21 mouse cellular contexts compared by ENCODE assay signal in genomic region chr14:84671678-84672472, GRCm38 (mm10).
A peak's percentile ranks its signal among the peaks of the same experiment; 100 is the strongest.
DNase-seq lines count a peak whose midpoint lies in the region; ATAC-seq and TF ChIP-seq lines count a peak whose summit lies in the region.
"Had no signal": no experiment of that assay in that cellular context is flagged by ENCODE, and none has a peak within 500 bp of the region (broad histone marks: within the 10 kb centered on the region; RNA-seq: fewer than 3 reads in every experiment).

No protein-coding gene starts in this region.

- no peak overlapping the region for H3K9ac ChIP-seq in heart, embryonic 12.5 days
- H3K9ac ChIP-seq: heart, embryonic 13.5 days; hindbrain, embryonic 15.5 days; stomach, embryonic 15.5 days had no signal

- ATAC-seq in heart, embryonic 12.5 days (ENCODE audit: insufficient number of reproducible peaks, low FRiP score): no peak
- ATAC-seq: intestine, postnatal 0 days had no signal

- H3K4me1 ChIP-seq in kidney, adult 2 months (ENCODE audit: control insufficient read depth, insufficient read depth, low read length): no peaks in the 10 kb centered on the region
- no peaks in the 10 kb centered on the region for H3K4me1 ChIP-seq in heart, embryonic 12.5 days (replicated peaks)
- H3K4me1 ChIP-seq: forebrain, embryonic 10.5 days; heart, embryonic 13.5 days; hindbrain, embryonic 15.5 days; limb, embryonic 10.5 days; stomach, embryonic 15.5 days had no signal

- no peaks in the 10 kb centered on the region for H3K9me3 ChIP-seq in heart, embryonic 12.5 days (replicated peaks)
- H3K9me3 ChIP-seq: forebrain, embryonic 10.5 days; heart, embryonic 13.5 days; hindbrain, embryonic 15.5 days; limb, embryonic 10.5 days; stomach, embryonic 15.5 days had no signal

- no peak overlapping the region for H3K4me3 ChIP-seq in kidney, adult 2 months (ENCODE audit: insufficient read depth, low read depth, low read length)
- no peak overlapping the region for H3K4me3 ChIP-seq in heart, embryonic 12.5 days
- H3K4me3 ChIP-seq: forebrain, embryonic 10.5 days; heart, embryonic 13.5 days; hindbrain, embryonic 15.5 days; layer of hippocampus, adult 2 months; limb, embryonic 10.5 days; stomach, embryonic 15.5 days had no signal

- no peak overlapping the region for H3K27ac ChIP-seq in kidney, adult 2 months (ENCODE audit: insufficient read depth, low read depth, low read length)
- H3K27ac ChIP-seq in heart, embryonic 12.5 days (ENCODE audit: poor library complexity, severe bottlenecking): no peak overlapping the region
- H3K27ac ChIP-seq: forebrain, embryonic 10.5 days; heart, embryonic 13.5 days; hindbrain, embryonic 15.5 days; layer of hippocampus, adult 2 months; limb, embryonic 10.5 days; stomach, embryonic 15.5 days had no signal

- 29% methylated on average over 7 of the region's 7 CpGs for WGBS in kidney, adult 2 months
- WGBS in heart, embryonic 12.5 days: 71% methylated on average over 7 of the region's 7 CpGs

- no peak for TF ChIP-seq CTCF in kidney, adult 2 months (conservative IDR thresholded peaks at IDR 0.05; ENCODE audit: insufficient read depth, insufficient read length, low read depth, low read length)

- peak; percentile 60 to 66 for DNase-seq in cerebellum, postnatal 14 days
- no peak for DNase-seq in cerebellum, adult 11-12 months
- DNase-seq in kidney, adult 2 months: peak; percentile 28
- no peak for DNase-seq in kidney, adult 11 months
- DNase-seq in embryo, embryonic 11 days: peak; percentile 3
- peak; percentile 2 to 6 for DNase-seq in kidney, postnatal 4 days
- DNase-seq: adrenal gland, adult 2 months; B cell, adult 2 months; lung, adult 18-20 months; lung, postnatal 4 days; right cerebral cortex, postnatal 25 days; thymus, adult 18-20 months; thymus, postnatal 4 days had no signal

- no peak overlapping the region for H3K4me2 ChIP-seq in heart, embryonic 12.5 days
- H3K4me2 ChIP-seq: heart, embryonic 13.5 days; hindbrain, embryonic 15.5 days; stomach, embryonic 15.5 days had no signal

- H3K36me3 ChIP-seq in kidney, adult 2 months (ENCODE audit: control insufficient read depth, insufficient read depth, low read length): no peaks in the 10 kb centered on the region
- H3K36me3 ChIP-seq in heart, embryonic 12.5 days: no peaks in the 10 kb centered on the region
- H3K36me3 ChIP-seq: forebrain, embryonic 10.5 days; heart, embryonic 13.5 days; hindbrain, embryonic 15.5 days; limb, embryonic 10.5 days; stomach, embryonic 15.5 days had no signal

- no peak for TF ChIP-seq POLR2A in kidney, adult 2 months (IDR thresholded peaks at IDR 0.05; ENCODE audit: low read depth, low read length)

- no peaks in the 10 kb centered on the region for H3K27me3 ChIP-seq in kidney, adult 2 months (replicated peaks; ENCODE audit: control insufficient read depth, insufficient read depth, low read length)
- H3K27me3 ChIP-seq in heart, embryonic 12.5 days (replicated peaks): no peaks in the 10 kb centered on the region
- H3K27me3 ChIP-seq: heart, embryonic 13.5 days; hindbrain, embryonic 15.5 days; stomach, embryonic 15.5 days had no signal

Comparison
In these comparisons a context has a peak if more than half of its experiments do, and no peak if none do; other contexts are left out.
1. DNase-seq: peak in cerebellum, postnatal 14 days (2 of 2), kidney, adult 2 months (single experiment), embryo, embryonic 11 days (single experiment) and kidney, postnatal 4 days (2 of 2); none in cerebellum, adult 11-12 months (single experiment) and kidney, adult 11 months (single experiment).